Mouse (Mus musculus) cerebellum, adult 11-12 months (tissue): ENCODE data around the gene Pawr.
"Not testable (repeated sequence)": the region's sequence is repeated elsewhere in the genome, so short reads cannot be mapped to it uniquely, and the experiment has no call there.

Experiments used
- DNase-seq: peaks from one replicate; pipeline ENCODE4 v3.0.0; 2022

Gene Pawr

GRCm38 (mm10) chr10:108395229-108395628, 63.3 kb downstream of the Pawr start:
- no peak for DNase-seq

GRCm38 (mm10) chr10:108395647-108396046, 63.7 kb downstream of the Pawr start:
- no peak for DNase-seq

- DNase-seq = no peak
Measured at GRCm38 (mm10) chr10:108402751-108403150, 70.8 kb downstream of the Pawr start.

GRCm38 (mm10) chr10:108403366-108403865, 71.5 kb downstream of the Pawr start:
- DNase-seq = no peak

- DNase-seq = no peak
Measured at GRCm38 (mm10) chr10:108404087-108404486, 72.2 kb downstream of the Pawr start.

GRCm38 (mm10) chr10:108405076-108405475, 73.2 kb downstream of the Pawr start:
- no peak for DNase-seq

GRCm38 (mm10) chr10:108405931-108406330, 74.0 kb downstream of the Pawr start:
- DNase-seq = no peak

- DNase-seq = no peak
Measured at GRCm38 (mm10) chr10:108406798-108407754, 75.2 kb downstream of the Pawr start.

GRCm38 (mm10) chr10:108408025-108408424, 76.1 kb downstream of the Pawr start:
- no peak for DNase-seq

GRCm38 (mm10) chr10:108408437-108408836, 76.5 kb downstream of the Pawr start:
- DNase-seq = no peak

GRCm38 (mm10) chr10:108408986-108409385, 77.1 kb downstream of the Pawr start:
- no peak for DNase-seq

GRCm38 (mm10) chr10:108409529-108409928, 77.6 kb downstream of the Pawr start:
- no peak for DNase-seq

- DNase-seq = no peak
Measured at GRCm38 (mm10) chr10:108414936-108415635, 83.2 kb downstream of the Pawr start.

GRCm38 (mm10) chr10:108417448-108417847, 85.5 kb downstream of the Pawr start:
- DNase-seq = no peak

- no peak for DNase-seq
Measured at GRCm38 (mm10) chr10:108430553-108430952, 98.6 kb downstream of the Pawr start.

- no peak for DNase-seq
Measured at GRCm38 (mm10) chr10:108432194-108432593, 100.3 kb downstream of the Pawr start.

- no peak for DNase-seq
Measured at GRCm38 (mm10) chr10:108433976-108434375, 102.1 kb downstream of the Pawr start.

- DNase-seq = no peak
Measured at GRCm38 (mm10) chr10:108435616-108436015, 103.7 kb downstream of the Pawr start.

- DNase-seq = no peak
Measured at GRCm38 (mm10) chr10:108436365-108436764, 104.4 kb downstream of the Pawr start.

GRCm38 (mm10) chr10:108440251-108440650, 108.3 kb downstream of the Pawr start:
- not testable (repeated sequence) for DNase-seq

- DNase-seq = no peak
Measured at GRCm38 (mm10) chr10:108443931-108444876, 112.3 kb downstream of the Pawr start.

- no peak for DNase-seq
Measured at GRCm38 (mm10) chr10:108445123-108445522, 113.2 kb downstream of the Pawr start.

GRCm38 (mm10) chr10:108445606-108446005, 113.7 kb downstream of the Pawr start:
- DNase-seq = no peak
